Mouse (Mus musculus): ENCODE measurements around the gene Myt1.

DNA sequence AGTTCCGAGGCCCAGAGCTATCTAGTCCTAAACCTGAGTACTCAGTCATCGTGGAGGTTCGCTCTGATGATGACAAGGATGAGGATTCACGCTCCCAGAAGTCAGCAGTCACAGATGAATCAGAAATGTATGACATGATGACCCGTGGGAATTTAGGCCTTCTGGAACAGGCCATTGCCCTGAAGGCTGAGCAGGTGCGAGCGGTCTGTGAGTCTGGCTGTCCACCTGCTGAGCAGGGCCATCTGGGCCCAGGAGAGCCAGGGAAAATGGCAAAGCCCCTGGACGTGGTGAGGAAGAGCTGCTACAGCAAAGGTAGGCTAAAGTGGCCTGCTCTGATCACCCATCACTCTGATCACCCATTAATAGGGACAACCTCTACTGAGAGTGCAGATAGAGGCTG lies 34.5 kb downstream of the Myt1 start:
- TF ChIP-seq POLR2A (IDR thresholded peaks at IDR 0.05; ENCODE audit: control insufficient read depth, extremely low read depth, insufficient read depth, low read length, poor library complexity) (no peak), CTCF (IDR thresholded peaks at IDR 0.05; ENCODE audit: borderline replicate concordance, control insufficient read depth, extremely low read depth, insufficient read depth, low read length, poor library complexity) (no peak)
